ENCODE assay signal across 8 mouse cellular contexts in the genomic region with DNA sequence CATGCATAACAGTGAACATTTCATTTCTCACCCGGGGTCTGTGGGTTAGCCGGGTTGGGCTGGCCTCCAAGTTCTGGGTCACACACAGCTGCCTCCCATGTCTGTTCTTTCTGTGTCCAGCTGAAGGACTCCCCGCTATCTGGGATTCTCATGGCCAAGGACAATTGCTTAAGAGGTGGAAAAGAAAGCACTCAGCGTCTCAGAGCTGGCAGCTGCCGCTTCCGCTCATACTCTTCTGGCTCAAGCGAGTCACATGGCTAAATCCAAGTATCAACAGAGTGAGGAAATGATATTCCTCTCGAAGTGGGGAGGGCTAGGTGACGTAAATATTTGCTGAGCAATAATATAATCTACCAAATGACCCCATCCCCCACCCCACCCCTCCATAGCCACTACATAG. TPM values are rescaled to one million over a fixed set of nuclear protein-coding genes. Genes with fewer than 3 reads are reported as not detected.
DNase-seq lines count a peak whose midpoint lies in the region; ATAC-seq and TF ChIP-seq lines count a peak whose summit lies in the region.

No protein-coding gene starts in this region.

- H3K9ac ChIP-seq in hindbrain, embryonic 16.5 days (ENCODE audit: low read depth, low read length) = no peak overlapping the region
- no peak overlapping the region for H3K9ac ChIP-seq in hindbrain, embryonic 12.5 days
- H3K9ac ChIP-seq in liver, embryonic 15.5 days = peak overlapping the region; percentile 30
- no peak overlapping the region for H3K9ac ChIP-seq in stomach, embryonic 16.5 days (ENCODE audit: low read length)

- whole genome bisulfite sequencing in hindbrain, embryonic 16.5 days = 45% methylated on average over 9 of the region's 9 CpGs
- 72% methylated on average over 9 of the region's 9 CpGs for WGBS in hindbrain, embryonic 12.5 days
- WGBS in liver, embryonic 15.5 days (ENCODE audit: insufficient replicate concordance) = 37% methylated on average over 9 of the region's 9 CpGs
- WGBS in stomach, embryonic 16.5 days = 16% methylated on average over 9 of the region's 9 CpGs

- H3K36me3 ChIP-seq in hindbrain, embryonic 16.5 days (ENCODE audit: control insufficient read depth, insufficient read depth, low read length) = no peaks in the 10 kb centered on the region
- H3K36me3 ChIP-seq in hindbrain, embryonic 12.5 days = no peaks in the 10 kb centered on the region
- no peaks in the 10 kb centered on the region for H3K36me3 ChIP-seq in liver, embryonic 15.5 days (replicated peaks)
- no peaks in the 10 kb centered on the region for H3K36me3 ChIP-seq in stomach, embryonic 16.5 days (ENCODE audit: control insufficient read depth, insufficient read depth, low read length)

- ATAC-seq in hindbrain, embryonic 16.5 days = no peak
- ATAC-seq in hindbrain, embryonic 12.5 days (ENCODE audit: low FRiP score) = no peak
- ATAC-seq in liver, embryonic 15.5 days (ENCODE audit: insufficient read depth) = peak; percentile 53
- ATAC-seq in stomach, embryonic 16.5 days (ENCODE audit: insufficient read depth, low FRiP score) = peak; percentile 77; the same call in 1 of the 2 replicates
- no peak for ATAC-seq in activated CD4-positive, CD25-positive, alpha-beta regulatory T cell, adult 4 months

- no peaks in the 10 kb centered on the region for H3K9me3 ChIP-seq in hindbrain, embryonic 16.5 days (ENCODE audit: control insufficient read depth, low read length)
- H3K9me3 ChIP-seq in hindbrain, embryonic 12.5 days (replicated peaks) = no peaks in the 10 kb centered on the region
- no peaks in the 10 kb centered on the region for H3K9me3 ChIP-seq in liver, embryonic 15.5 days (replicated peaks)
- no peaks in the 10 kb centered on the region; the same call in 1 of the 2 replicates for H3K9me3 ChIP-seq in stomach, embryonic 16.5 days (replicated peaks; ENCODE audit: control insufficient read depth, low read length)

- H3K27ac ChIP-seq in hindbrain, embryonic 16.5 days (ENCODE audit: low read depth, low read length) = peak overlapping the region; percentile 29; the same call in 1 of the 2 replicates
- no peak overlapping the region for H3K27ac ChIP-seq in hindbrain, embryonic 12.5 days
- H3K27ac ChIP-seq in embryonic fibroblast, embryonic 13.5 days (ENCODE audit: insufficient read depth, low read length) = peak overlapping the region; percentile 91
- H3K27ac ChIP-seq in liver, embryonic 15.5 days (replicated peaks) = peak overlapping the region; percentile 89
- peak overlapping the region; percentile 81 for H3K27ac ChIP-seq in stomach, embryonic 16.5 days (ENCODE audit: low read length)

- no peak overlapping the region for H3K4me2 ChIP-seq in hindbrain, embryonic 16.5 days (ENCODE audit: low read length)
- H3K4me2 ChIP-seq in hindbrain, embryonic 12.5 days (replicated peaks) = no peak overlapping the region
- H3K4me2 ChIP-seq in liver, embryonic 15.5 days = peak overlapping the region; percentile 60
- peak overlapping the region; percentile 38; the same call in 1 of the 2 replicates for H3K4me2 ChIP-seq in stomach, embryonic 16.5 days (ENCODE audit: low read depth, low read length)

- peak; percentile 78 for DNase-seq in heart, postnatal 4 days
- no peak for DNase-seq in left cerebral cortex, postnatal 14 days (ENCODE audit: low spot score in 2 of 2)

- no peak for TF ChIP-seq POLR2A in embryonic fibroblast, embryonic 13.5 days (IDR thresholded peaks at IDR 0.05; ENCODE audit: low read depth, low read length)

- H3K27me3 ChIP-seq in hindbrain, embryonic 16.5 days (replicated peaks; ENCODE audit: control insufficient read depth, insufficient read depth, low read length) = no peaks in the 10 kb centered on the region
- no peaks in the 10 kb centered on the region for H3K27me3 ChIP-seq in hindbrain, embryonic 12.5 days
- H3K27me3 ChIP-seq in liver, embryonic 15.5 days = peaks cover 26% of the 10 kb centered on the region
- H3K27me3 ChIP-seq in stomach, embryonic 16.5 days (ENCODE audit: control insufficient read depth, insufficient read depth, low read length) = no peaks in the 10 kb centered on the region

- TF ChIP-seq CTCF in embryonic fibroblast, embryonic 13.5 days (IDR thresholded peaks at IDR 0.05; ENCODE audit: borderline replicate concordance, insufficient read depth, low read length) = no peak

- intact Hi-C loops in left cerebral cortex, postnatal 14 days (cut with DNase I) = no loop called here

- H3K4me1 ChIP-seq in hindbrain, embryonic 16.5 days (ENCODE audit: control insufficient read depth, insufficient read depth, low read depth, low read length) = peaks cover 10% of the 10 kb centered on the region
- H3K4me1 ChIP-seq in hindbrain, embryonic 12.5 days = peaks cover 5% of the 10 kb centered on the region; the same call in 1 of the 2 replicates
- H3K4me1 ChIP-seq in embryonic fibroblast, embryonic 13.5 days (ENCODE audit: control insufficient read depth, insufficient read depth, low read length) = peaks cover 16% of the 10 kb centered on the region
- H3K4me1 ChIP-seq in liver, embryonic 15.5 days (replicated peaks) = peaks cover 51% of the 10 kb centered on the region
- peaks cover 35% of the 10 kb centered on the region for H3K4me1 ChIP-seq in stomach, embryonic 16.5 days (ENCODE audit: control insufficient read depth, insufficient read depth, low read length)

- no peak overlapping the region for H3K4me3 ChIP-seq in hindbrain, embryonic 16.5 days (ENCODE audit: low read length)
- no peak overlapping the region for H3K4me3 ChIP-seq in hindbrain, embryonic 12.5 days
- no peak overlapping the region for H3K4me3 ChIP-seq in embryonic fibroblast, embryonic 13.5 days (ENCODE audit: insufficient read depth, low read length)
- H3K4me3 ChIP-seq in liver, embryonic 15.5 days (replicated peaks) = peak overlapping the region; percentile 32
- no peak overlapping the region for H3K4me3 ChIP-seq in stomach, embryonic 16.5 days (replicated peaks; ENCODE audit: low read length)

RNA-seq across cellular contexts. Expression of gene Top1, which starts 25.9 kb away (rescaled TPM):
- polyA plus RNA-seq in hindbrain, embryonic 16.5 days (2015; fragmentation: Nextera tagmentation; extraction: Ambion mirVana) = 55.7 and 58.3 TPM in 2 replicates
- 114 and 122 TPM in 2 replicates for polyA plus RNA-seq in hindbrain, embryonic 12.5 days (2016; fragmentation: Nextera tagmentation; extraction: Ambion mirVana)
- polyA plus RNA-seq in embryonic fibroblast, embryonic 13.5 days (2011; ENCODE audit: insufficient read length, low read depth, missing spikeins) = 64.6 and 78.4 TPM in 2 replicates
- 10 to 100 TPM; 56.2 to 63.2 TPM for total RNA-seq in heart, postnatal 4 days (2021)
- polyA plus RNA-seq in liver, embryonic 15.5 days (2015; fragmentation: Nextera tagmentation; extraction: Ambion mirVana) = 55.3 and 56.7 TPM in 2 replicates
- 55.4 and 64.1 TPM in 2 replicates for polyA plus RNA-seq in stomach, embryonic 16.5 days (2015; fragmentation: Nextera tagmentation; extraction: Ambion mirVana)
- 10 to 100 TPM; 80.7 to 86.8 TPM for total RNA-seq in left cerebral cortex, postnatal 14 days (2021)
- 10 to 100 TPM; 74.7 to 77.4 TPM for polyA plus RNA-seq in activated CD4-positive, CD25-positive, alpha-beta regulatory T cell, adult 4 months (2017; shearing (Covaris generic))

Comparison
In these comparisons a context has a peak if more than half of its experiments do, and no peak if none do; other contexts are left out.
1. ATAC-seq: peak in liver, embryonic 15.5 days (single experiment) and stomach, embryonic 16.5 days (single experiment); none in hindbrain, embryonic 16.5 days (single experiment), hindbrain, embryonic 12.5 days (single experiment) and activated CD4-positive, CD25-positive, alpha-beta regulatory T cell, adult 4 months (single experiment).
2. H3K4me2 ChIP-seq: peak in liver, embryonic 15.5 days (single experiment) and stomach, embryonic 16.5 days (single experiment); none in hindbrain, embryonic 16.5 days (single experiment) and hindbrain, embryonic 12.5 days (single experiment).